Mouse (Mus musculus) heart, adult 9 months (tissue): ENCODE data around the gene Wwox.
A peak's percentile ranks its signal among the peaks of the same experiment; 100 is the strongest.
"Not testable (repeated sequence)": the region's sequence is repeated elsewhere in the genome, so short reads cannot be mapped to it uniquely, and the experiment has no call there.

Experiments used
- DNase-seq, 2 experiments: peaks; one replicate each; pipeline ENCODE4 v3.0.0; 2022; ENCODE audit warnings: low spot score in 2 of 2

Wwox gene

DNA sequence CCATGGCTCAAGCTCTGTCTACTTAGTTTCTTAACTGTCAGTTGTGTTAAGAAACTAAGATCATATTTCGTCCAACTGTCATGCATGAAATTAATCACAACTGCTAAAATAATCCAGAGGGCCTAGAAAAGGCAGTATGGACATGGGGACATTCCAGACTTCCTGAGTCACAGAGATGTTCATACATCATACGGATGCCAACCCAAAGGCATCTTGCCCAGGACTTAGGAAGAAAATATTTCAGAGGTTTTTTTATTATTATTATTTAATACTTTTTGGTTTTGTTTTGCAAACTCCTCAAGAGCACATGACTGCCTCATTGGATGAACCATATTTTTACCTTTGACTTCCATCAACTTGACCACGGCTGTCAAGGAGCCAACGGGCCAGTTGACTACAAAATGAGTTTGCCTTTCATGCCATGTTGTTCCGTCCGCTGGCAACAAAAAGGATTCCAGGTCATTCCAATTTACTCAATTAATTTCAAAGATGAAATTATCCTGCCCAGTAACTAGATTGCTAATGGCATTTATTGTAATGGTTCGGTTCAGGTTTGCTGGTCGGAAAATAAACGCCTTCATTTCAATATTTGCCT, 367.5 kb downstream of the Wwox start:
- DNase-seq: no peak

DNA sequence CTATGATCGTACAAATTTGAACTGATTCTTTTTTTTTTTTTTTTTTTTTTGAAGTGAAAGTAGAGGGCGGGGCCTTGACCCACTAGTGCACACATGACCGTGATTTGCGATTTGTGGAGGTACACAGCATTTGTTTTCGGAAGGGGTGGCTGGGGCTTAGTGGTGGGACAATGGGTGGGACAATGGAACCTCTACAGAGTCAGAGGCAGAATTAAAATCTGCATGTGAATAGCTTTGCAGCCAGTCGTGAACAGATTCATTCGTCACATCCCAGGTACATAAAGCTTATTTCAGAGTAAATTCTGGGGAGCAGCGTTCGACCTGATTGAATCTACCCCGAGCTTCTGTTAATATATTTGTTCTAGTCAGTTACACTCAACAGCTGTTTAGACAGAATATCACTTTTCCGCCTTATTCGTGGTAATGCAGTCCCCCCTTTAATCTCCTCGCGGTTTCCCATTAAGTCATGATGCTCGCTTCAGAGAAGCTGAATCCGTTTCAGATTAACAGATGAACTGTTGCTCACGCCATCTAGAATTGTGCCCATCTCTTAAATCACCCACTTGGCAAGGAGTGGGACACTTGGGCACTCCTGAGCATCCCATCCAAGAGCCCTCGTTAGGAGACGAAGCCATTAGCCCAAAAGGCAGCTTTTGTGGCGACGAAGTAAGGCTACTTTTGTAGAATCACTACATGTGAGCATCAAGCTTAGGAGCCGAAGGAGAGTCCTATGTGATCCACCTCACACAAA, 368.4 kb downstream of the Wwox start:
- no peak for DNase-seq

DNA sequence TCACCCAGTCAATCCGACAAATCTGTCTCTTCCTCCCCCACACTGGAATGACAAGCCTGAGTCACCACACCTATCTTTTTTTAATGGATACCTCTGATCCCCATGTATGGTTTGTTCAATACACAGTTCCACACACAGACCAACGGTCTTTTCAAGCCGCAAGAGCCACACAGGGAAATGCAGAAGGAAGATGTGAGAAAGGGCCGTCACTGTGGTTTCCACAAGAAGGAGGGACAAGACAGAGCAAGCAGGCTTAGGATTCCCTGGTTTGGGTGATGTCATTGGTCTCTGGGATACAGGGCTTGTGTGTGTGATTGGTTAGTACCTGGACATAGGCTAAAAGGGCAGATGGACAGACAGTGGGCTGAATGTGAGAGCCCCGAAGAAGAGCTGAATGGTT, 371.0 kb downstream of the Wwox start:
- no peak for DNase-seq

DNA sequence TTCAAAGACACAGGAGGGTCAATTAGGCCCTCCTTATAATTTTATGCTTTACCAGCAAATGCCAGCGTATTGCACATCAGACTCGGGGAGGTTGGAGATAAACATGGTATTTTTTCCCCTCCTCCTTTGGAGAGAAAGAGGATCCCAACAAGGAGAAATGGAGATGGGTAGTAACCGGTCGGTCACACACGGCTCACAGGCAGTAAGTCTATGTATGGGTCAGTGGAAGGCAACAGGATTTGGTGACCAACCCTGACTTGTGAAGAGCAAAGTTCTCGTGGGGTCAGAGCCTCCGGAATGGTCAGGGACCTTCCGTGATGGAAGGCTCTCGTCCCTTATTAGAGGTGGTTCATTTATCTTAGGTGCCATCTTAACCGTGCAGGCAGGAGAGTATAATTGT, 374.4 kb downstream of the Wwox start:
- DNase-seq: no peak

DNA sequence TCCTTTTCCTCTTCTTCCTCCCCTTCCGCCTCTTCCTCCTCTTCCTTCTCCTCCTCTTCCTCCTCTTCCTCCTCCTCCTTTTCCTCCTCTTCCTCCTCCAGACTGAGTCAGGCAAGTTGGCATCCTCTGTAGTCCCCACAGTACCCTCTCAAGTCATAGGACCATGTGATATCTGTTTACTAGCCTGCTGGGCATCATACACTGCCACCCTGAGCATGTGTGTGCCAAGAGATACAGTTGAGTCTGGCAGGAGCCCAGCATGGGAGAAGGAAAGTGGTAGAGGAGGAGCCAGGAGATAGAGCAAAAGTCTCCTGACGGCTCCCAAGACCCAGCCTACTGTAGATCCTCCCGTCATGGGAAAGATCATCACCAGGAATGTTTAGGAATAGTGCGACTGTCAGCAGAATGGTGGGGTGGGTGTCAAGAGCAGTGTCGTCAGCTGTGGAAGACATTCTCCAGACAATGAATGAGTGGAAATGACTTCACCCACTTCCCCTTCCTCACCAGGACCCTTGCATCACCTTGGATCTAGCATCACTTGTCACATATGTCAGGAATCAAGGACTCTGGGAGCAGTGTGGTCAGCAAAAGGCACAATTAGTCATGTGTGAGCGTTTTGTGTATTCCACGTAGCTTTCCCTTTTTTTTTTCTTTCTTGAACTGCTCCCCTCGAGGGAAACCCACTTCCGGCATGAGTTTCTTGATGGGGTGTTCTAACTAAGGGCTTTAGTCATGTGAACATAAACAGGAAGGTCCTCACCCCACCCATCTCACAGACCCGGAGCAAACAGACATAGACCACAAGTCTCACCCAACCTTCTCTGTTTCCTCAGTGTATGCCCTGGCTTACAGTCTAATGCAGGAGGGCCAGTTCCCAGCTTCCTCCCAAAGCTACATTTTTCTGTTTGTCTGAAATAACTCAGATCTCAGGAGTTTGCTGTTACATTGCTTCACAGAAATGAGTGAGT, 375.6 kb downstream of the Wwox start:
- peak in 1 of 2 experiments; percentile 38 for DNase-seq

DNA sequence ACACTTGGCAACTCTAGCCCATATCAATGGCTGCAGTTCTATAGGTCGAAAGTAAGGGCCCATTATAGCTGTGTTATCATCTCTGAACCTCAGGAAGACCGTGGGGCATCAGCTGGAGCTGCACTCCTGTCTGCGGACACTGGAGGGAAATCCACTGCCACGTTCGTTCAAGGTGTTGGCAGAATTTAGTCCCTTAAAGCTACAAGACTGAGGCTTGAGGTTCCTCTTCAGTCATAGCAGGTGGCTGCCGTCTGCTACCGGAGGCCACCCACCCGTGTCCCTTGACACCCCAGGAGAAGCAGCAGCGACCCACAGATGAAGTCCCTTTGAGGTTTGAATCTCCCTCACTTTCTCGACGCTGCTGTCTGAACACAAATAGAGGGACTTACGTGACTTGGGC, 376.9 kb downstream of the Wwox start:
- DNase-seq: no peak

DNA sequence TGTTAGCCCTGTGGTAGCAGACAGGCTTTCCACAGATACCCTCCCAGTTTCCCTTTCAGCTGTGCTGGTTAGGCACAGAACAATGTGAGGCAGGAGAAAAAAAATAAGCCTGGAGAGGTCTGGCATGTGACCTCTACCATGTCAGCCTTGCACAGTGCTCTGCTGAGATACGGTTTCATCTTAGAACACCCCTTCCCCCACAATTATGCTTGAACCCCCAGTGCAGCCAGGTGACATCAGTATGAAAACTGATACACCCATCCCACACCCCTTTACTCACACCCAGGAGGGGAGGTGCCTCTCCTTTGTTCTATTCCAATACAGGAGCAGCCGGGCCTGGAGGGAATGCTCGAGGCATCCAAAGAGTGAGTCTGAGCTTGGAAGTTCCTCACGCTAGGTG, 377.5 kb downstream of the Wwox start:
- no peak for DNase-seq

DNA sequence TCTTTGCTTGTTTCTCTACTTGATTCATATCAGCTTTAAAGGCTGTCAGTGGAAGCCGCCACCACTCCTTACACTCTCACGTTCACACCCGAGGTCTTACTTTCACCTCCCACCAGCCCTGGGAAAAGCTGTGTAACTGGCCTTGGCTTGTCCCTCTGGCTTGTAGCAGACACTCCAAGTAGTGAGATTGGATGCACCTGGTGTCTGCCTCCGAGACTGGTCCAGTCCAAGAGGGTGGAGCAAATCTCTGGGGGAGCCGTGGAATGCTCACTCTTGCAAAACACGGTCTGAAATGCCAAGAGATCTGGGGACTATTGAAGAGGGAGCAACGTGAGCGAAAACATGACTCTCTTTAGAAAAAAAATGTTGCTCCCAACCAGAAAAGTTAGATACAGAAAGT, 382.1 kb downstream of the Wwox start:
- peak; percentile 85 to 86 for DNase-seq

DNA sequence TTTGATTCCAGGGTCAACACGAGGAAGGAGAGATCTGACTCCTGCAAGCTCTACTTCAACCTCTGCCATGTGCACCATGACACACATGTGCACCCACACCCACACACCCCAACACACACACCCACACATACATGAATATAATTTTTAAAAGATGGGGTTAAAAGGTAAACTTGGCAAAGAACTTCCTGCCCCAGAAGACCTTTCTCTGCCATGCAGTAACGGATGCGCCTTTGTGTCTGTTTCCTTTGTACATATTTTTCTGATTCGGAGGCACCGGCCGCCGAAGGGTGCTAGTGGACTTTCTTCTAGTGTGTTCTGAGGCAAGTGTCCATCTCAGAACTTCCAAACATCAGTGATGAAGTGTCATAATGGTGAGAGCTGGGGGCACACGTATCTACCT, 386.0 kb downstream of the Wwox start:
- DNase-seq: no peak

DNA sequence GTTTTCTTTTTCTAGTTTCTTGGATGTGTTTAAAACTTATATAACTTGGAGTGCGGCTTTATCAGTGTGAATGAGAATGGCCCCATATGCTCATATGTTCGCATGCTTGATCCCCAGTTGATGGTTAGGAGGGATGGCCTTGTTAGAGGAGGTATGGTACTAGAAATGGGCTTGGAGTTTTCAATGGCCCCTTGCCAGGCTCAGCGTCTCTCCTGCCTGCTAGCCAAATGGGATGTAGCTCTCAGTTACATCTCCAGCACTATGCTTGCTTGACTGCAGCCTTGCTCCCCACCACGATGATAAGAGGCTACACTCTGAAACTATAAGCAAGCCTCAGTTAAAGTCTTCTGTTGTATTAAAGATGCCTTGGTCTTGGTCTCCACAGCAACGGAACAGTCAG, 387.5 kb downstream of the Wwox start:
- DNase-seq: no peak

DNA sequence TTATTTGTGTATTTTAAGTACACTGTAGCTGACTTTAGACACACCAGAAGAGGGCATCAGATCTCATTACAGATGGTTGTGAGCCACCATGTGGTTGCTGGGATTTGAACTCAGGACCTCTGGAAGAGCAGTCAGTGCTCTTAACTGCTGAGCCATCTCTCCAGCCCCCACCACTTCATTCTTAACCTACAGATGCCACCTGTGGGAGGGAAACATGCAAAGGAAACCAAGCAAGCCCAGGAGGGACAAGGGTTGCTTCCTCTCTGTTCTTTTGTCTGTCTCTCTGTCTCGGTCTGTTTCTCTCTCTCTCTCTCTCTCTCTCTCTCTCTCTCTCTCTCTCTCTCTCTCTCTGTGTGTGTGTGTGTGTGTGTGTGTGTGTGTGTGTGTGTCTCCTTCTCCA, 388.4 kb downstream of the Wwox start:
- DNase-seq: not testable (repeated sequence)

DNA sequence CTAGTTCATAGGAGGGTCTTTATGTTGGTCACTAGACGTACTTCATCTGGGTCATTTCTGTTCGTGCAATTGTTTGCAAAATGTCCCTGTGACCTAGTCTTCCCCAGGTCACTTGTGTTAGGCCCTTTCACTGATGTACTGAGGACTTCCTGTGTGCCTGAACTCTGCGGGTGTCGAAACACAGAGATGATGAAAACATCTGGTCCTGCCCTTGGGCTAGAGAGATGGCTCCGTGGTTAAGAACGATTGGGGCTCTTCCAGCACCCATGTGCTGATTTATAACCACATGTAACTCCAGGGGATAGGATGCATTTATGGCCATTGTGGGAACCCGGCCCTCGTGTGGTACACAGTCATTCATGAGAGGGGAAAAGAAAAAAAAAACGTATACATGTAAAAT, 392.1 kb downstream of the Wwox start:
- DNase-seq: no peak

DNA sequence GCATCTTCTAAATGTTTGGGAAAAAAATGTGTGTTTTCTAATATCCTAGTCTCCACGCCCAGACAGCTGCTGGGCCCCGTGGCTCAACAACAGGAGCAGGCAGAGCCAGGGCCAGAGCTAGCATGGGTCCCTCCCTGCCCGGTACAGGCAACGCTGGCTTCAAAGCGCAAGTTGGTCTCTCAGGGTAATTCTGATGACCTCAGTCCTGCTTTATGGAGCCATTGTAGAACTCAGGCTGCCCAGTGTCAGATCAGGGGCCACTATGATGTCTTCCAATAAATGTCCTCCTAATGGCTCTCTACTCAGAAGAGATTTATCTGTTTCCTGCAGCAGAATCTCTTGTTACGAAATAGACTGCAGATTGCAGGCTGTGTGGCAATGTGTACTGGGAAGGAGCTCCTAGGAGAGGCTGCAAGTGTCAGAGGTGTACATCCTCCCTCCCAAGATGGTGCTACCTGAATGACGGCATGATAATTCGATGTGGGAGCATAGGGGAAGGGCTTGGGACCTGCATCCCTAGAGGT, 392.9 kb downstream of the Wwox start:
- DNase-seq: peak; percentile 23 to 25

DNA sequence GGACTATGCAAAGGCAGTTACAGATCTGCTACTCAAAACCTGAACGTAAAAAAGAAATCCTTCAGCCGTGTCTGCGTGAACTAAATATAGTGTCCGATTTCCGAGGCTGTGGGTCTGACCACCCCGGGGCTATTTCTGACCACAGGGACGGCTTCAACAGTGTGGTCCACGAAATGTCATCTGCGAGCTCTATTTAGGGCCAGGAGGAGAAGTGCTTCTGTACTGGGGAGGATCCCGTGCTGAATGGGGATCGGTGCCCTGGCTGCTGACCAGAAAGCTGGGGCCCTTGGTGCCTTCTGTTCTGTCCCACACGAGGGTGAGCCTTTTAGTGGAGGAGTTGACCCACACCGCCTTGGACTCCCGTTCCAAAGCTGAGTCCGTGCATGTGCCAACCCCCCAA, 395.3 kb downstream of the Wwox start:
- DNase-seq: peak in 1 of 2 experiments; percentile 4

DNA sequence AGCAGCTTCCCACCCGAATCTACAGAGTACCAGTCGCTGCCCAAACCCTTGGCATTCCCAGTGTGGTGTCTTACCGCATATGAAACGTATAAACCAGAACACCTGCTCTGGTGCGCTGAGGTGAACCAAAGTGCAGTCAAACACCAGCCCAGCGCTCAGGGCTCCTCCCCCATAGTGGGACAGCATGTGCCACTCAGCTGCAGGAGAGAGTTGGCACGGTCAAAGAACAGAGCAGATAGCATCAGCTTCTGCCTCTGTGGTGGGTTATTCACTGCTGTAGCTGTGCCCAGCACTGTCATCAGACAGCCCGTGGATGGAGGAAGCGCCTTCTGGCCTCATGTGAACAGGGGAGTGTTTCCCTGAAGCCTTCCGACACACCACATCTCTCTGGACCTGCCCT, 400.5 kb downstream of the Wwox start:
- DNase-seq: no peak

DNA sequence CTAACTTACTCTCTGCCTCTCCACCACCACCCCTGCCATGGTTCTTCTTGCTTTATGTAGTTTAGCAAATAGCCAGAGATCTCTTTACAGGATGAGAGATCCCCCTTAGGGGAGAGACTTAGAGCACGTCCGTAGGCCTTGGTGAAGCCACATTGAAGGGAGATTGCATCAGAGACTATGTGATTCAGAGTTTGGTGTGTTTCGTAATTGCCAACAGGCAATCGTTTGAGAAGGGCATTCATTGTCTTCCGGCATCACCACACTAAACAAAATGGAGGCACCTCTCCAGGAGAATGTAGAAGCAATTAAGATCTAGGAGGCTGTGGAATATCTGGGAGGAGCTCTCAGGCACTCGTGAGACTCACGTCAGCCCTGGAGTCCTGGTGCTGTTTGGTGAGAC, 408.2 kb downstream of the Wwox start:
- no peak for DNase-seq

DNA sequence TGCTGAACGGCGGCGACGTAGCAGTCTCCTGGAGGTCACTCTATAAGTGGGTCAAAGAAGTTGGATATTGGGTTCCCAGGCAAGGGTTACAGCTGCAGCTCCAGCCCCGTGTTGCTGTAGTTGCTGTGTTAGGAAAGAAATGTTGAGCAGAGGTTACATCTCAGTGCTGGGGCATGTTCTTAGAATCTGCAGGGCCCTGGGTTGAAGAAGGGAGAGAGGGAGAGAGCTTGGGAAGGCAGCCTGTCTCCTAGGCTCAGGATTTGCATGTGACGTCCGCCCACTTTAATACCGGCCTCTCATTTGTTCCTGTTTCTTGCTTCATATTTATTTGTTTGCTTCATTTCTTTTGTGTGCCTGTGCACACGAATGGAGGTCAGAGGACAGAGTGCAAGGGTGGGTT, 410.0 kb downstream of the Wwox start:
- no peak for DNase-seq

DNA sequence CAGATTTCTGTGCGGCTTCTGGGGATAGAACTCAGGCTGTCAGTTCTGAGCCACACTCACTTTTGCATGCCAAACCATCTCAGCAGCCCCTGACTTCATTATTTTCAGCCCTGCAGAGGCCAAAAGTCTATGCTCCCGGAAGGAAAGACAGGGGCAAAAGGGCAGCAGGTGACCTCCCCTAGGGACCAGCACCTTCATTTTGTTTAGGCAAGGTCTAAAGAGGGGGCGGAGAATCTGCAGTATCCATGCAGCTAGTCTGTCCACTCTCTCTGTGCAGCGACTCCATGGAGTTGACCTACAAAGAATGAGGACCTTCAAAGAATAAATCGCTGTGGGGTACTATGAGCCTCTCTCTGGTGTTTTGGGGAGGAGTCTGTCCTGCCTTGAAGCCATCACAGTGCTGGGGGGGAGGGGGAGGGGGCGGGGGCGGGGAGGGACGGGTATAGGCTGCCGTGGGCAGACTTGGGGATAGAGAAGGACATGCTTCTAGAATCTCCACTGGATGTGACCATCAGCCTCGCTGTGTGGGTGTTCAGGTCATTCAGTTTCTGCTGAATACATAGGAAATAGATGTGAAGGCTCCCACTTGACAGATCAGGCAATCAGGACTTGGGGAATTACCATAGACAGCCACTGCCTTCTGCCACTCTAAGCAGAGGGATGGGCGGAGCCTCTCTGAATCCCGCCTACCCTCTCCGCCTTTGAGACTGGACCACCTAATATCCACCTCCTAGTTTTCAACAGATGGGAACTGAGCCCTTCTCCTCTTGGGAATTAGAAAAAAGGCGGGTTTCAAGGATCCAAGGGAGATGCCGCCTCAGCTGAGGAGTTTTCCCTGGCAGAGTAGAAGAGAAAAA, 410.8 kb downstream of the Wwox start:
- DNase-seq: no peak

DNA sequence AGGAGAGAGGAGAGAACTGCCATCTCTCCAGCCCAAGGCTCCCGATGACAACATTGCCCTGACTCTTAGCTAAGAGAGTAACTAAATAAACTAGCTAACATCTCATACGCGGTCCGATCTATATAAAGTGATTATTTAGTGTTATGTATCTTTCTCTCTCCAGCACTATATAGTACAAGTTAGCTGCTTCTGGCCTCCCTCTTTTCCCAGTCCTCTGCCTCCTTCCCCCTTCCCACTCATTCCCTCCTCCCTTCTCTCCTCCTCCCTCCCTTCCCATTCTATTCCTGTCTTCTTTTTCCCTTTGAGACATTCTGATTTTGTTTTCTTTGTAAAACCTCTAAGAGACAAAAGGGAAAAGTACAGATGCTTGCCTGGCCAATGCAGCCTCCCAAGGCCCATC, 414.3 kb downstream of the Wwox start:
- DNase-seq: no peak

DNA sequence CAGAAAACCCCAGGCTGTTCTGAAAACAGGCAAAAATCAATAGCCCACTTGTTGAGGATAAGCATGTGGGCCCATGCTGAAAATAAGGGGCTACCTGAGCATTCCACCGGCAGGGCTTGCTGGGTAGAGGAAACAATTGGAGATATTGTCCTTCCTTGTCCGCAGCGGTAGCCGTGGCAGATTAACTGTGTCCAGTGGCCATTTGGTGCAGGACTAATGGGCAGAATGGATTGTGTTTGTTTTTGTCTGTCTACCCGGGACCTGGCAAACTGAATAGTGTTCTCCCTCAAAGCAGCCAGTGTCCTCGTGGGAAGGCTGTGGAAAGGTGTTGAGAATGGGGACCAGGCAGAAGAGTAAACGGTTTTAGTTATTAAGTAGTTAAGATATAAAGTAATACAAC, 416.4 kb downstream of the Wwox start:
- DNase-seq: no peak

DNA sequence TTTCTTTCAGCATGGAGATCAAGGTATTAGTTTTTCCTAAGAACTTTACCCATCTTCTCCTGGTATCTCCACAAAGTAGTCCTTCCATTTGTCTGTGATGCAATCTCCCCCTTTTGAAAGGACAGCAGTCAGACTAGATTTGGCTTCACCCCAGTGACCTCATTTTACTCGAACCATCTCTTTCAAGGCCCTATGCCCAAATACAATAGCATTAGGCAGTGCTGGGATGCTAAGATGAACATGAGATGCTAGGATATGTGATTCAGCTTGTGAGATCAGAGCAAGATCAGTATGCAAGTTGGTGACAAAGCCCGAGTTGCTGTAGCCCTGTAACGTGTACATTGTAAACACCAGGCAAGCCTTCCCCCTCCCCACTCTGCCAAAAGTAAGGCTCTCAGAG, 426.5 kb downstream of the Wwox start:
- no peak for DNase-seq
